Mouse (Mus musculus) kidney, postnatal 0 days (tissue): ENCODE data around the gene Lamtor2. TPM values are rescaled to one million over a fixed set of nuclear protein-coding genes. Genes with fewer than 3 reads are reported as not detected.

Source experiments
- ATAC-seq: fragments of 200-750 bp; cut with Nextera tagmentation; replicated peaks from 2 replicates; pipeline ENCODE4 v1.8.0; 2017; ENCODE audit warnings: low read depth, moderate number of reproducible peaks, moderate TSS enrichment, moderate library complexity; ENCODE audit not compliant: low FRiP score
- DNase-seq: peaks from one replicate; pipeline ENCODE4 v3.0.0-alpha.2; 2016; ENCODE audit warnings: low spot score
- H3K27ac ChIP-seq: fragments of 300-500 bp; sonication (generic); 2 replicates; pipeline ENCODE4 v1.5.1; 2014; ENCODE audit warnings: mild to moderate bottlenecking
- H3K27me3 ChIP-seq: fragments of 300-500 bp; sonication (generic); 2 replicates; pipeline ENCODE4 v1.6.1; 2014; ENCODE audit warnings: low read length, mixed read lengths; ENCODE audit not compliant: insufficient read depth
- H3K36me3 ChIP-seq: fragments of 300-500 bp; sonication (generic); 2 replicates; pipeline ENCODE4 v1.6.1; 2014; ENCODE audit warnings: low read length, mixed read lengths; ENCODE audit not compliant: insufficient read depth
- H3K4me1 ChIP-seq: fragments of 300-500 bp; sonication (generic); replicated peaks from 2 replicates; pipeline ENCODE4 v1.6.1; 2014; ENCODE audit warnings: antibody characterized with exemption, low read length, mixed read lengths; ENCODE audit not compliant: insufficient read depth
- H3K4me2 ChIP-seq: fragments of 300-500 bp; sonication (generic); 2 replicates; pipeline ENCODE4 v1.6.1; 2014; ENCODE audit warnings: mild to moderate bottlenecking, low read length, moderate library complexity, mixed read lengths
- H3K4me3 ChIP-seq: fragments of 300-500 bp; sonication (generic); replicated peaks from 2 replicates; pipeline ENCODE4 v1.5.1; 2014; ENCODE audit warnings: low read depth, low read length
- H3K9ac ChIP-seq: fragments of 300-500 bp; sonication (generic); 2 replicates; pipeline ENCODE4 v1.6.1; 2014; ENCODE audit warnings: low read depth, low read length
- H3K9me3 ChIP-seq: fragments of 300-500 bp; sonication (generic); replicated peaks from 2 replicates; pipeline ENCODE4 v1.6.1; 2016; ENCODE audit warnings: low read length, inconsistent platforms, mixed read lengths
- CTCF ChIP-seq: IDR thresholded peaks from 2 replicates; pipeline ENCODE4 v1.5.1; 2016; ENCODE audit warnings: antibody characterized with exemption, low read depth, mild to moderate bottlenecking, moderate library complexity
- WGBS: fragments of 180-500 bp; shearing (Covaris S2); extraction: QIAGEN DNeasy Blood & Tissue Kit; methylation state at CpG from one replicate; pipeline ENCODE4 v1.1.7; 2014; 5-methylcytosine and 5-hydroxymethylcytosine counted together
- polyA plus RNA-seq: library from polyadenylated mRNA; unstranded; fragments of >200 nt; fragmentation: Nextera tagmentation; extraction: Ambion mirVana; gene quantifications from 2 replicates; pipeline ENCODE4 v1.2.1, GENCODE M21; 2015

Gene Lamtor2
- polyA plus RNA-seq, 1 experiment from 2014 or later: 173 TPM

DNA sequence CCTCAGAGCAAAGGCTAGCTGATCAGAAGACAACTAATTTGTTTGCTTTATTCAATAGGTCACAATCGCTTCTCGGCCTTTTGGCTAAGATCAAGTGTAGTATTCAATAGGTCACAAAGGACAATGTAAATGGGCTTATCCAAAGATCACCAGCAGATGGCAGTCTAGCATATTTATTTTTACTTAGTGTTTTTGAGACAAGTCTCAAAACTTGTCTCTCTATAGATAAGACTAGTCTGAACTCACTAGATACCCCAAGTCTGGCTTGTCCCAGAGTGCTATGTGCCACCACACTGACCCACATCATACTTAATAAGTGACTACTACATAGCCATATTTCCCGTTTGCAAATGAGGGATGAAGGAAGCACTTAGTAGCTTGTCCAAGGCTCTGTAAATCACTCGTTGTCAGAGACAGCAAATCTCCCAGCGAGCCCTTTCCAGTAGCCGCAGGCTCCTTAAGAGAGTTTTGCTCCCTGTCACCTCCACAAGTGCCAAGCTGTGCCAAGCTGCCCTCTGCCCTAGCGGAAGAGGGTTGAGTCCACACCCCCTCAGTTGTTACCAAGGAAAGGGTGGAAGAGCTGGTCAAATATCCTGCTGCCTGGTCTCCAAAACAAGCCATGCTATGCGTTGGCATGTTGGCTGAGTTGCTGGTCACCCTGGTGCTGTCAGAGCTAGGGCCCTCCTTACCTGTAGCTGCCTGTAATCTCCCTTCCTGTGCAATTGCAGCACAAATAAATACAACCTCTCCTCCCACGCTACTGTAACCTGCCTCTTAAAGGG is 39.3 kb upstream of the Lamtor2 start:
- Histone ChIP-seq H3K9me3 (no peaks in the 10 kb centered on the region), H3K36me3 (peaks cover 11% of the 10 kb centered on the region), H3K9ac (0 out of 2 replicates have a peak overlapping the region, but pooled peaks have one; percentile 37), H3K4me1 (peaks cover 18% of the 10 kb centered on the region), H3K4me2 (peak overlapping the region; percentile 36), H3K27me3 (no peaks in the 10 kb centered on the region), H3K4me3 (no peak overlapping the region), H3K27ac (no peak overlapping the region)
- peak; percentile 75 for TF ChIP-seq CTCF
- ATAC-seq (no peak), DNase-seq (peak; percentile 86)
- 16% methylated on average over 9 of the region's 9 CpGs for WGBS

DNA sequence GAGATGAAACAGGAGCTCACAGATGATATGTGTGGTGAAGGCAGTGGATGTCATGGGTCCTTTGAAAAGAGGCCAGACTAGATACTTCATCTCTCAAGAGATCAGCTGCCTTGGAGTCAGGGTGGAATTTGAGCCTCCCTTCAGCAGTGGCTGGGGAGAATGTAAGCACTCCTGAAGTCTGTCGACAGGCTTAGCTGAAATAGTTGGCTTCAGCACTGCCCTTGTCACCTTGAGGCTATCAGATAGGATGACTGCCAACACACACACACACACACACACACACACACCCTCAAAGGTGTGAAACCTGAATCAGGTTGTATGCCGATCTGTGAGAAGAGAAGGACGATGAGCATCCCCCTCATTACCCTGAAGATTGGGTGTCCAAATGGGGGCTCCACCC is 38.2 kb upstream of the Lamtor2 start:
- no peak overlapping the region for H3K9ac ChIP-seq
- H3K9me3 ChIP-seq: no peaks in the 10 kb centered on the region
- H3K4me2 ChIP-seq: no peak overlapping the region
- H3K27ac ChIP-seq: no peak overlapping the region
- DNase-seq (no peak), ATAC-seq (0 out of 2 replicates have a peak, but pooled peaks have one; percentile 37)
- no peak overlapping the region for H3K4me3 ChIP-seq
- TF ChIP-seq CTCF: no peak
- H3K36me3 ChIP-seq: peaks cover 18% of the 10 kb centered on the region
- H3K27me3 ChIP-seq: no peaks in the 10 kb centered on the region
- WGBS: 36% methylated on average over 3 of the region's 3 CpGs
- H3K4me1 ChIP-seq: peaks cover 18% of the 10 kb centered on the region

DNA sequence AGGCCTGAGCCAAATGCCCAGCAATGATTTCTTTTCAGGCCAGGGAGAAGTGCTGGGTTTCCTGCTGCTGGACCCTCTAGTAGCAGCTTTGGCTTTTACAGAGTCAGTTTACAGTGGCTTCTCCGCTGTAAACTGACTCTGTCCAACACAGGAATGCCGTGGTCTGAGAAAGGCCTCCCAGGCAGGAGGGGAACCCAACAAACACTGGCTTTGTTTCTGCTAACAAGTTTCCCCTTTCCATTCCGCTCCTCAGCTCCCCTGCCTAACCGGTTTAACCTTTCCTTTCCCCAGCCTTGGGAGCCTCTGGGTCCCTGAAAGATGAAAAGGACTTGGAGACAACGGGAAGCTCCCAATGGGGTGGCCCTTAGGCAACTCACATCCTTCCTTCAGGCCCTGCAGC is 37.4 kb upstream of the Lamtor2 start:
- DNase-seq: peak; percentile 20
- TF ChIP-seq CTCF: no peak
- H3K27ac ChIP-seq: no peak overlapping the region
- no peaks in the 10 kb centered on the region for H3K27me3 ChIP-seq
- H3K36me3 ChIP-seq: peaks cover 24% of the 10 kb centered on the region
- H3K4me1 ChIP-seq: peaks cover 18% of the 10 kb centered on the region
- no peak overlapping the region for H3K4me2 ChIP-seq
- 19% methylated on average over 5 of the region's 5 CpGs for WGBS
- ATAC-seq: no peak
- no peaks in the 10 kb centered on the region for H3K9me3 ChIP-seq
- no peak overlapping the region for H3K9ac ChIP-seq
- no peak overlapping the region for H3K4me3 ChIP-seq

DNA sequence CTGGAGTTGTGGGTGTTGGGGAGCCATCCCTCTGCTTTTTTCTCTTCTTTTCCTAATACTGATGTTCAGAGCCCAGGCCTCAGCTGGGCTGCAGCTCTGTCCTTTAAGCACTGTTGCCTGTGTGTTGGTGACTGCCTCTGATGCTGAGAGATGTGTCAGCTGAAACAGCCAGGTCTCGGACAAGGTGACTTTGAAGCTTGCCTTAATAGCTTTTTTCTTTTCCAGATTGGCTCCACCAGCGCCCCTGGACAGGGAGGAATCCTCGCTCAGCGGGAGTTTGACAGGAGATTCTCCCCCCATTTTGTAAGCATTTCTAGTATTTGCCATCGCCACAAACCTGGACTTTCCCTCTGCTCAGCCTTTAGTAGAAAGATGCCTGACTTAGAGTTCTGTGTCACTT is 33.8 kb upstream of the Lamtor2 start:
- no peaks in the 10 kb centered on the region for H3K27me3 ChIP-seq
- no peak overlapping the region for H3K4me2 ChIP-seq
- no peak for ATAC-seq
- H3K4me1 ChIP-seq: 0 out of 2 replicates have a peak, but pooled peaks cover 3% of the 10 kb centered on the region
- DNase-seq: no peak
- 95% methylated on average over 5 of the region's 5 CpGs for WGBS
- H3K4me3 ChIP-seq: no peak overlapping the region
- no peak overlapping the region for H3K9ac ChIP-seq
- peaks cover 38% of the 10 kb centered on the region for H3K36me3 ChIP-seq
- no peaks in the 10 kb centered on the region for H3K9me3 ChIP-seq
- TF ChIP-seq CTCF: no peak
- H3K27ac ChIP-seq: no peak overlapping the region

DNA sequence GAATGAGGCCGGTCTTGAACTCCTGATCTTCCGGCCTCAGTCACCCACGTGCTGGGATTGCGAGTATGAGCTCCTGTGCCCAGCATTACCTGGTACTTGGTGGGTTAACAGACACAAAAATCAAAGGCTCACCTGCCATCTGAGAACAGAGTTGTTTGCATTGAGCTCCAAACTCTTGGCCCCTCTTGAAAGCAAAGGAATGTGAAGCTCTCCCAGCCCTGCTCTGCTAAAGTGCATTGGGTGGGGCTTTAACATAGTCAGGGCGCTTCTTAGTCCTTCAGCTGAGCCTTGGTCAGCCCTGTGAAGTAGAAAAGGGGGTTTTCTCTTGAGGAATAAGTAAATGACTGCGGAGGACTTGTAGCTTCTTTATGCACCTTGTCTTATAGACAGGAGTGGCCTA is 32.9 kb upstream of the Lamtor2 start:
- no peak for TF ChIP-seq CTCF
- H3K27me3 ChIP-seq: no peaks in the 10 kb centered on the region
- no peak overlapping the region for H3K9ac ChIP-seq
- H3K4me1 ChIP-seq: no peaks in the 10 kb centered on the region
- 93% methylated on average over 6 of the region's 6 CpGs for WGBS
- H3K4me2 ChIP-seq: no peak overlapping the region
- ATAC-seq (no peak), DNase-seq (no peak)
- H3K4me3 ChIP-seq: no peak overlapping the region
- H3K9me3 ChIP-seq: no peaks in the 10 kb centered on the region
- no peak overlapping the region for H3K27ac ChIP-seq
- H3K36me3 ChIP-seq: peaks cover 38% of the 10 kb centered on the region

DNA sequence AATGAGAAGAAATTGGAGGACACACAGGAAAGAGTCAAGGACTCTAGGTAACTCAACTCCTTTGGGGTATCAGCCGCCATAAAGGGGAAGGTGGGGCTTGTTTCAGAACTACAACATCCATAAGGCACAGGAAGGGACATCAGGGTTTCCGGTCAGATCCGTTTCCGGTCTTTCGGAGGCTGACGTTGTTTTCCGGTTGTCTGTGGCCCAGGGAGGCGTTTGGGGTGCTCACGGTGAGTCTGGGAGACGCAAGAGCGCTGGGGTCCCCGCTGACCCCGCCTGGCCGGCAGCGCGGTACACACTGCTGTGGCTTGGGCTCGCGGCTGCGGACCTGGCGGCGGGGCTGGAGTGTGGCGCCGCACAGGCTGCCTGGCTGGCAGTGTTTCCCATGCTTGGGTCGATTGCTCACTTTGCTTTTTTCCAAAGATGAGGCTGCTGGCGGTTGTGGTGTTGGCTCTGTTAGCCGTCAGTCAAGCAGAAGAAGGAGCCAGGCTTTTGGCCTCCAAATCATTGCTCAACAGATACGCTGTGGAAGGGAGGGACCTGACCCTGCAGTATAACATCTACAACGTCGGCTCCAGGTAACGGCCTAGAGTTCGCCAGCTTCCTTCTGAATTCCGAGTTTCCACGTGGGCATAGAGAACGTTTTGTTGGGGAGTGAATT is 26.7 kb upstream of the Lamtor2 start:
- TF ChIP-seq CTCF: no peak
- WGBS: under 1% methylated on average over 34 of the region's 34 CpGs
- H3K9me3 ChIP-seq: no peaks in the 10 kb centered on the region
- peak; percentile 72 for ATAC-seq
- no peaks in the 10 kb centered on the region for H3K27me3 ChIP-seq
- H3K36me3 ChIP-seq: peaks cover 14% of the 10 kb centered on the region; the same call in 1 of the 2 replicates
- peak overlapping the region; percentile 93 for H3K4me3 ChIP-seq
- peak; percentile 95 for DNase-seq
- H3K4me1 ChIP-seq: peaks cover 6% of the 10 kb centered on the region; the same call in 1 of the 2 replicates
- no peak overlapping the region; the same call in none of the 2 replicates for H3K27ac ChIP-seq
- peak overlapping the region; percentile 78 for H3K4me2 ChIP-seq
- H3K9ac ChIP-seq: peak overlapping the region; percentile 92
